Mouse (Mus musculus): Measurements from ENCODE around the gene Slco2b1. TPM values are rescaled to one million over a fixed set of nuclear protein-coding genes. Genes with fewer than 3 reads are reported as not detected.

Slco2b1 gene
- total RNA-seq, 1 experiment from 2014 or later, result 31.9 TPM

GRCm38 (mm10) chr7:99648623-99649022, 62.5 kb downstream of the Slco2b1 start:
- peak; percentile 78 for DNase-seq

DNA sequence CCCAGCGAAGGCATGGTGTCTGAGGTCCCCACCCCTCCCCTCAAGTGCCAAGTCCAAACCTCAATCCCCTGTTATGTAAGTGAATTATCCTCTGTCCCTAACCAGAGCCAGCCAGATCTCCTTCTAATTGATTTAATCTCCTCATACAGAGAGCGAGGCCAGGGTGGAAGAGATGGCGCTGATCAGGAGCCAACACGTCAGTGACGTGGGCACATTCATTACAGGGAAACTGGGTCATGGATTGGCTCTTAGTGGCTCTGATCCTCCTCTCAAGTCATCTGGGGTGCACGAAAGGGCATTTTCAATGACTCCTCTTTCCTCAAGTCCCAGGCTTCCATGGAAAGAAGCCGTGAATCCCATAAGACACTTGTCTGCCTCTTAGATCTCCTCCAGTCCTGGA, 66.4 kb downstream of the Slco2b1 start:
- DNase-seq, result no peak

GRCm38 (mm10) chr7:99642078-99642477, 69.1 kb downstream of the Slco2b1 start:
- DNase-seq, result no peak

DNA sequence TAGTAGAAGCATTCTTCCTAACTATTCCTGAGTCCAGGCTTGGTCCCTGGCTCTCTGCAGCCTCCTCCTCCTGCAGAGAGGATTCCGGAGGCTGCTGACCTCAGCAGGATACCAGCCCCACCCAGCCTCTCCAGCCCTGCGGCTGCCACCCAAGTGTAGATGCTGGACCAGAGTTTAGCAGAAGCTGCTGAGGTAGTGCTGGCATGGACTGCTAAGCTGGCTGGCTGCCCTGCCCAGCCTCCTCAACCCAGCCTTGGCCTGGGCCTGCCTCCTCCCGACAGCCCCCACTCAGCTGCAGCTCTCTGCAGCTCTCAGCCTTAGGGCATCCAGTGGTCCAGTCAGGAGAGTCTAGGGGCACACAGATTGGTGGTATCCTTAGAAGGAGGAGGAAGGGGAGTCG, 69.9 kb downstream of the Slco2b1 start:
- DNase-seq, result peak; percentile 64

GRCm38 (mm10) chr7:99633966-99634665, 77.0 kb downstream of the Slco2b1 start:
- peak; percentile 44 for DNase-seq

DNA sequence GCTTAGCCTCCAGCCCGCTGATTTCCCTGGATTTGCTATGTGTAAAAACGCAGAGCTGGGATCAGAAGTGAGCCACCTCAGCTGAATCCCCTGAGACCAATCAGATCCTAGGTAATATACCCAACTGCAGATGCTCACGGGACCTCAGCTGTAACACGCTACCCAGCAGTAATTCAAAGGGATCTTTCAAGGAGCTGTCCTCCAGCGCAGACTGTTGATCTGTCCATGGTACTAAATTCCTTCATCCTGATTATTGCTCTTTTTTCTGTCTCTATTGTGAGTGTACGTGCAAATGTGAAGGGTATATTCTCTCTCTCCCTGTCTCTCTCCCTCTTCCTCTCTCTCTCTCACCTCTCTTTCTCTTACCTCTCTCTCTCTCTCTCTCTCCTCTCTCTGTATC, 78.9 kb downstream of the Slco2b1 start:
- no peak for DNase-seq

- no peak for DNase-seq
These were observed 83.8 kb downstream of the Slco2b1 start for GRCm38 (mm10) chr7:99627366-99627765.

GRCm38 (mm10) chr7:99626376-99627270, 84.5 kb downstream of the Slco2b1 start, which contains the start of gene Tpbgl:
Gene Tpbgl, minus strand, starts transcription at chr7:99627103.
- DNase-seq, result peak; percentile 83

DNA sequence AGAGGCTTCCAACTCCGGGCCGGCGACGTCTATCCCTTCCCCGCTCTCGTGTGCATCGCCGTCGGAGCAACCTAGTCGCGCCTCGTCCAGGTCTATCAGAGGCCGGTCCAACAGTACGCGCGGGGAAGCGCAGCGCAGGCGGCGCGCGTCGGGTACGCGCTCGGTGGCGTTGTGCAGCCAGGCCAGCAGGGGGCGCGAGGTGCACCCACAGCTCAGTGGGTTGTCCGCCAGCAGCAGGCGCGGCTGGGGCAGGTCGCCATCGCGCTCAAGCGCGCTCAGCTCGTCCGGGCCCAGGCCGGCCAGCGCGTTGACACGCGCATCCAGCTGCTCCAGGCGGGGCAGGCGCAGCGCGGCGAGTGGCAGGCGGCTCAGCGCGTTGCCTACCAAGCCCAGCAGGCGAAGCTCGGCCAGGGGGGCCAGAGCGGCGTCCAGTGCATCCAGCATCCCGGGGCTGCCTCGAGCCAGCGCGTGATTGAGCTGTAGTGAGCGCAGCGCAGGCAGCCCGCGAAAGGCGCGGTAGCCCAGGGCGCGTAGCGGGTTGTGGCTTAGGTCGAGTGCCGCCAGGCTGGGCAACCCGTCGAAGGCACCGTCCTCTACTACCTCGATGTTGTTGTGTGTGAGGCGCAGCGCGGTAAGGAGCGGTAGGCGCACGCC, 85.3 kb downstream of the Slco2b1 start:
- DNase-seq, result peak; percentile 94

DNA sequence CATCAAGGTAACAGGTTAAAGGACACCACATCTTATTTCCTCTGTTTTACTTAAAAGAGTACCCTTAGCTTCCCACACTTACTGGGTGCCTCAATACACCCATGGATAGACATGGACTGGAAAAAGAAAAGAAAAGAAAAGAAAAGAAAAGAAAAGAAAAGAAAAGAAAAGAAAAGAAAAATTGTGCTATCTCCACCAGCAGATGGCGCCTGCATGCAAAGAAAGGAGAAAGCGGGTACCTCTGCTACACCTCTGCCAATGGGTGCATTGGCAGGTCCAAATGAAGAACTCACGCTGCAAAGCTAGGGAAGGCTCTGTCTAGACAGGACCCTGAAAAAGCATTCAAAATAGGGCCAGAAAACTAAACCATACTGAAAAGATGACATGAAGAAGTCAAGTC, 92.3 kb downstream of the Slco2b1 start:
- peak; percentile 49 for DNase-seq

- no peak for DNase-seq
These were observed 92.9 kb downstream of the Slco2b1 start for GRCm38 (mm10) chr7:99618264-99618663.

Other genes starting within 250 kb of the Slco2b1 start
- gene Klhl35, start 245.3 kb downstream of the Slco2b1 start, total RNA-seq (2021), result 0.43 and 1.5 TPM in 2 replicates
- 552 and 603 TPM in 2 replicates for gene Rps3, start 227.6 kb downstream of the Slco2b1 start, total RNA-seq (2021)
- gene Arrb1, start 175.9 kb downstream of the Slco2b1 start, total RNA-seq (2021), result 43.9 and 69.0 TPM in 2 replicates
- 16.6 and 23.2 TPM in 2 replicates for gene Tpbgl, start 84.2 kb downstream of the Slco2b1 start, total RNA-seq (2021)
- gene Olfr520, start 18.9 kb upstream of the Slco2b1 start, total RNA-seq (2021), result not detected in 2 replicates
- gene Olfr521, start 52.2 kb upstream of the Slco2b1 start, total RNA-seq (2021), result not detected in 2 replicates
- 1.6 and 2.7 TPM in 2 replicates for gene Neu3, start 117.1 kb upstream of the Slco2b1 start, total RNA-seq (2021)
- gene Xrra1, start 147.8 kb upstream of the Slco2b1 start, total RNA-seq (2021), result 2.9 and 6.4 TPM in 2 replicates
- gene Spcs2, start 152.1 kb upstream of the Slco2b1 start, total RNA-seq (2021), result 156 and 170 TPM in 2 replicates

Data from adrenal gland, postnatal 25 days (tissue).